Mouse (Mus musculus) spleen, adult 18-20 months (tissue): ENCODE data around the gene Nck1.

Experiments
- DNase-seq, 2 experiments: peaks; one replicate each; pipeline ENCODE4 v3.0.0; 2022; ENCODE audit warnings: mixed read lengths in 2 of 2

Gene Nck1

DNA sequence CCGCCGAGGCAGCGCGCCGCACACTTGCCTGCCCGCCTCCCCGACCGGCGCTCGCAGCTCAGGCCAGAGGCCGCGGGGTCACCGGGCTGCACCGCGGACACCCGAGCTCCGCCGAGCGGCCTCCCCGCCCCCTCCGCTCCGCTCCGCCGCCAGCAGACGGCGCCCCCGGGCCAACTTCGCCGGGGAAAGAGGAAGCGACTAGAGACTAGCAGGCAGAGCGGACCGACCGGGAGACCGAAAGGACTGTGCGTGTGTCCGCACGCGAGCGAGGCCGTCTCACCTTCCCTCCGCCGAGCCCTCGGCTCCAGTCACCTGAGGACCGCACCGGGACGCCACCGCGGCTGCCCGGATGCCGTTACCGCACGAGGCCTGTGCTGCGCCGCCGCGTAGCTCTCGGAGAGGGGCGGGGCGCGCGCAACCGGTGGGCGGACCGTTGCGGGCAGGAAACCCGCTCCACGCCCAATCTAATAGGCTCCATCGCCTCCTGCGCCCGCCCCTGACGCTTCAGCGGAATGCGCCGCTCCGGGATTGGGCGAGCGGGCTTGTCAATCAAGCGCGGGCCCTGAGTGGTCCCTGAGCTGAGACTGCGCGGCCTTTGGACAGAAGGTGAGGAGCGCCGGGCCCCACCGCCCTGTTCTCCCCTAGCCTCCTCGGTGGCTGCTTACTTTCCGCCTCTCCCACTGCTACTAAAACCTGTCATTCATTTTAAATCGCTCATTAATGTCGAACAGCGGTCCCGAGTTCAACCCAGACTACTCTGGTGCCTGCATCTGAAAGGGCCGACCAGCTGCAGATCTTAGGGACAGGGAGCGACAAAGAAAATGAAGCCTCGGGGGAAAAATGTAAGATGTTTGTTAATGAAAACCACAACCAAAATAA lies at the start of gene Nck1:
TSS of gene Nck1 (minus strand) at position 420 of the 879 bp plus-strand sequence.
- peak; percentile 98 for DNase-seq

DNA sequence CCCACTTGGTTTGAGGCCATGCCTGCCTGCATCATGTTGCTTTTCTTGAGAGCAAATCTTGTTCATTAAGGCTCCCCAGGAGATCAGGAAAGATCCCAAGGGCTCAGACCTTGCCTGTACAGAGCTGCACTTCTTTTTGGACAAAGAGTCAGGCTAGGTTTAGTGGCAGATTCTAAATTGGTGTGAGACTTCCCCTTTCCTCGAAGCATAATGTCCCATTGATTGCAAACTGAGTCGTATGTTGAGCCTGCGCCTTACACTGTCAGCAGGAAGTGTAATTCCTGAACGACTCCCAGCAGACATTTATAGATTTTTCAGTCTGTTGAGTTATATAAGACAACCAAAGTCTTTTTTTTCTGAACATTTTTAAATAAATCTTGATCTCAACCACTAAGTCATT lies 44.5 kb upstream of the Nck1 start:
- DNase-seq = no peak

DNA sequence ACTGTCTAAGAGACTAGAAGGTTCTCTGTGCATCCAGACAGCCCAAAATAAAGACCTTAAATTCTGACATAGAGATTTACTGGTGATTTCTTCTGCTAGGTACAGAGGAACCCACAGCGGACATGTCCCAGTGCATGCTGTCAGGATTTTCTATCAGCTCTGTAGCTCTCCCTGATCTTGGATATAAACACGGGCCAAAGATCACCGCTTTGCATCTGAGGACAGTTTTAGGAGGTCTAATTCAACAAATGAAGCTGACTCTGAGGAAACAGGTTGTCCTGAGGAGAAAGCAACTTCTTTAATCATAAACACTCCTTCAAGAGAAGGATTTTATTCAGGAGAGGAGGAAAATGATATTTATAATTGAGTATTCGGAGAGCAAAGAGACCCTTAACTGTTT lies 38.1 kb upstream of the Nck1 start:
- no peak for DNase-seq

DNA sequence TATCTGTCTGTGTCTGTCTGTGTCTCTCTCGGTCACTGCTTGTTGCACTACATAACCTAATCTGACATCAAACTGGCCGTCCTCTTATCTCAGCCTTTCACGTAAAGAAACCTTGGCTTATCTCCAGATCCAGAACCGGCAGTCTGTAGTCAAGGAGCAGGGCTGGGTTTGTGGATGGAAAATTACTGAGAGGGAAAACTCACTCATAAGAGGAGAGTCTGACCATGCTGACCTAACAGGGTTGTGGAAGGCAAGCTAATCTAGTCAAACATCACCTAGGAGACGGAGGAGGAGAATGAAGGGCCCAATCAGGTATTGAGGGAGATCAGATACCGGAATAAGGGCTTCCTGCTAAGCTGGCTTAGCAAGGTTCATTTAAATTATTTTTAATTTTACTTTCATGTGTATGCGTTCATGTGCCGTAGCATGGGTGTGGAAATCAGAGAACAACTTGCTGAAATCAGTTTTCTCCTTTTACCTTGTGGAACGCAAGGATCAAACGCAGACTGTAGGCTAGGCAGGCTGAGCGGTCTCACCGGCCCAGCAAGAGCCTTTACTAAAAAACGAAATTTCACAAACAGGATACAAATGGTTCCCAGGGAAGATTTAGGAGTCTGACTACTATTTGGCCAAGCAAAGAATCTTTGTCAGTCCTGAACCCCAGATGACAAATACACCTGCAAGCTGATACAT lies 37.1 kb upstream of the Nck1 start:
- no peak for DNase-seq

DNA sequence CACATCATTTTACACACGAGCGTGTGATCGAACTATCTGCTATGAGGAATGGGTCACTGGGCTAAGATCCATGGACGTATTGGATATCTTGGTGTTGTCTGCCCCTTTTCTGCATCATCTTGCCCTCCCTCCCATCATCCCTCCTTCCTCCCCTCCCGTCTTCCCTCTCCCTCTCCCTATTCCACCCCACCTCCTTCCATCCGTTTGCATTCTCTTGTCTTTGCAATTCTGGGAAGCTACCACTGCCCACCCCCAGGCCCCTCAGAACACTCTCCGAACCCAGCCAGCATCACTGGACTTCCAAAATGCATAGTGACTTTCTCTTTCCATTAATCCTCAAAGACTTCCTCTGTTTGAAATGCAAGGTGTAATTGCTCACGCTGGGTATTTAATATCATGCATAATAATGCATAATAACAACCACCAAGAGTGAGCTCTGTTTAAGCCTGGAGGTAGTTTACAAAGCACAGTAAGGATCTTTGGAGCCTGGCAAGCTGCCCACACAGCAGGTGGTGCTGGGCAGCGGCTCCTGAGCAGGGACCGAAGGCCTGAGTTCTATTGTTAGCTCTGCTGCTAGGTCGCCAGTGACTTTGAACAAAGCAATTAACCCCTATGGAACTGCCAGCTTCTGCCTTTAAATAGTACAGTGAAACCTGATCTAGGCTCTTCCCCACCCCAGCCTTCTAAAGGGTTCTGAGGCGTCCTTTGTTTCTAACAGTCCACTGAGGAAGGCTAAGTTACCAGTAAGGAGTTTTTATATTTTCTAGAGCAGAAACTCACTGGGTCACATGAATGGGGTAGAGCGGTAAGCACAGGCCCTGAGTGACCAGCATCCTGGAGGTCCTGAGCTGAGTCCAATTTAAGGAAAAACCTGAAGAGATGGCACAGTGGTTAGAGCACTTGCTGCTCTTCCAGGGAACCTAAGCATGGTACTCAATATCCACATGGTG lies 35.9 kb upstream of the Nck1 start:
- no peak for DNase-seq

DNA sequence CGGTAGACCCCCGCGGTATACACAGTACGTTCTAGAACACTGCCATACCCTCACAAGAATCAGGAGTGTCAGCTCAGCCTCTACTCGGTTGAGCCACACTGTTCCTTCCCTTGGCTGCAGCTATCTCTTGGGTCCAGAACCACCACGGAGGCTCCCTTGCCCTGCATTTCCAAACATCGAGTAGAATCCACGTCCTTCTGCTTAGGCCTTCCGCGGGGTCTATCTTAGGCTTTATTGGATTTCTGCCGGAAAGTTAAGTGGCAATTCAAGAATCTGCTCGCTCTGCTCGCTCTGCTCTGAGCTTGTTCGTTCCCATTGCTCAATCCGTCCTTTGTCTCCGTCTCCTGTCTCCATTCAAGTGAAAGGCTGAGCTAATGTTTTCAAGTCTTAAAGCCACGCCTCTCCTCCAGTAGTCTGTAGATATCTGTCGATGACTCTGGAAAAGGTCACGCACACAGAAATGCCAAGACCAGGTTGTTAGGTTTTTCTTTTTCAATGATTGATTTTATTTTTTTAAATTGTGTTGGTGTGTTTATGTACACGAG lies 34.3 kb upstream of the Nck1 start:
- DNase-seq = no peak

DNA sequence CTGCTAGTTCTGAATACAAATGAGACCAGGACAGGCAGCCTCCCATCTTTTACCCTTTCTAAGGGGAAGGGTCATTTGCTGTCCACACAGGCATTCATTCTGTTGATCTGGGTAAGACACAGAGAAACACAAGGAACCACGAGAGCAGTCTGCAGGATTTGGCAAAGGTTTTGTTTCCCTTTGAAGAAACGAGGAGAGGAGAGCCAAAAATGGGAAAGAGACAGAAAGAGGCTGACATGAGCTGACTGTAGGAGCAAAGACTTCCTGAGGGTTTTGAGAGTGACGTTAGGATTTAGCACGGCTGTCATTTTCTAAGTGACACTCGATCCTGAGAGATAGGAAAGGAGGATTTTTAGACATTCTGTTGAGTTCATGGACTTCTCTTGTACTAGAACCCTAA lies 28.0 kb upstream of the Nck1 start:
- DNase-seq = no peak

DNA sequence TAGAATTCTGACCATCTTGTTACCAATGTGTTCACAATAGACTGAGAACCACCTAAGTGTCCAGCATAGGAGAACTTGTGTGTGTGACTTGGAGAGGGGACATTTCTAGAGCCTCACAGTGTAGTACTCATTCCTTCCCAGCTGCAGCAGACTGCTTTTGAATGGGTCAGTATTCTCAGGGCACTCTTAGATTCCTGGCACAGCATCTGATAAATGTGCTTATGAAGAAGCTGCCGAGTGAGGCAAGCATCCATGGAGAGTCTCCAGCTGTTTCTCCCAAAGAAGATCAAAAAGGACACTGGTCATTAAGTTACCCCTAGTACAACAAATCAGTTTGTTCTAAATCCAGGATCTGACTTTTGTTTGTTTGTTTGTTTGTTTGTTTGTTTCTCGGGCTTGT lies 27.4 kb upstream of the Nck1 start:
- no peak for DNase-seq

DNA sequence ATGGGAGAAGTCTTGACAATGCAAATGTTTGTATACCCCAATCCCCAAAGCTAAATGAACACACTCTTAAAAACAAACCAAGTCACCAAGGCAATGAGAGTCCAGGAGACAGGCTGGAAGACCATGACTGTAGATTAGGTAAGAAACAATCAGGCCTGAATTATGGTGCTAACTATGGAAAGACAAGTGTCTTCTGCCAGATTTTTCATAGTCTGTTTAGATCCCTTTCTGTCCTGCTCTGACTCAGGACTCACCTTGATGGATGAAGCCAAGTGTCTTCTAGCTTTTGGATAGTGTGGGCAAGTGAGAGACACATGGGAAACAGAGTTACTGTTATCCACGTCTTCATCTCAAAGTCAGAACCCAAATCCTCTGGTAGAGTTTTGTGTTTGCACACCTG lies 25.6 kb upstream of the Nck1 start:
- no peak for DNase-seq

DNA sequence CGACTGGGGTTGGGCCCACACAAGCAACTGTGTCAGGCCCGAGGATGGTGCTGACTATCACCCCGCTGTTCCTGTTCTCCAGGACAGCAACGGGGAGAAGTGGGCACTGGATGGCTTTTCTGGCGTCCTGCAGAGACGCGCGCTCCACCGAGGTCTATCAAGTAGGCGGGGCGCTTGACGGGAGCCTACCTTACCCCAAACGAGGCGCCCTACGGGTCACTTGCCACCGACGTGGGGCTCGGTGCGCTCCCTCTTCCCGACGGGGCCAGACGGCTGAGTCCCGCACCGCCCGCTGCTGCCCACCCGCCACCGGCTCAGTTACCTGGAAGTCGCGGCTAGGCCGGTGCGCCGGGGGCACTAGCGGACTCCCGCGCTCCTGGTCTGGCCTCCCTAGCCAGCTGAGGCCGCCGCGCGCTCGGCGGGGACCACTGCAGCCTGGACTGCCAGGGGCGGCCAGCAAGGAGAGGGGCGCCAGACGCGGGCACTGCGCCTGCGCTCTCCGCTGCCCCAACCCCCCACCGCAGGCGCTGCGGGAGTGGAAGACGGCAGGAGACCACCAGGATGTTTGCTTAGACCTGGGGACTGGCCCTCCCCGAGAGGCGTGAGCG lies 24.8 kb upstream of the Nck1 start, which contains the start of gene Slc35g2:
TSS of gene Slc35g2 (minus strand) at position 465 of the 608 bp plus-strand sequence.
- DNase-seq = peak in 1 of 2 experiments; percentile 8

DNA sequence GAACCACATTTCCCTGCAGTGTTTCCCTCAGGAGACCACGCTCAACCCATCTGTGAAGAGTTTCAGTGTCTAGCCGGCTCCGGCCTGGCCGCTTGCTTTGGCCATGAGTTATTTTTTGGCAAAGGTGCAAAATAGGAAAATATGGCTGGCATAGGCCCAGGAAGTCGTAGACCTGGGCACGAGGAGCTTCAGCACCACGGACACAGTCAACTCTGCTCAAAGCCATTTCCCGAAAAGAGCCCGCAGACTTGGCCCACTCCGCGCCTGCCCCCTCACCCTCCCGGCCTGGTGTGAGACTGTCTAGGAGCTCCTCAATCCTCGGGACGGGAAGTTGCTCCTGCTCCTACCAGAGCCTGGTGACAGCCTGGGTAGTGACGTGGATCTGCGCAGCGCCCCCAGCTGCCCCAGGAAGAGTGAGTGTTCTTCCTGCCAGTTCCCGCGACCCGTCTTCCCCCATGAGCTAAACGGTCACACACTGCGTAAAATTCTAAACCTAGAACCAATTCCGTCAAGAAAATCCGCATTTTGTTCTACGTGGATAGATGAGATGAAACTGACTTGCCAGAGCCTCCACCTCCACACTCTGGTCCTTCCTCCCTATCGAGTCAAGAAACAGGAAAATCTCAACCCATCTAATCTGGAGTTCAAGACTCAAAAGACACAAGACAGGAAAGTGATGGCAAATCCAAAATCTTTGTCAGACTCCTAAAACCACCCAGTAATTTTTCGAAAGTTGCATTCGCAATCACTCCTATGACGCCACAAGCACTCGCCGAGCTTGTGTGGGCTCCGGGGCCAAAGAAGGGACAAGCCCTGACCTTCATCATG lies 24.1 kb upstream of the Nck1 start:
- DNase-seq = peak in 1 of 2 experiments; percentile 6

DNA sequence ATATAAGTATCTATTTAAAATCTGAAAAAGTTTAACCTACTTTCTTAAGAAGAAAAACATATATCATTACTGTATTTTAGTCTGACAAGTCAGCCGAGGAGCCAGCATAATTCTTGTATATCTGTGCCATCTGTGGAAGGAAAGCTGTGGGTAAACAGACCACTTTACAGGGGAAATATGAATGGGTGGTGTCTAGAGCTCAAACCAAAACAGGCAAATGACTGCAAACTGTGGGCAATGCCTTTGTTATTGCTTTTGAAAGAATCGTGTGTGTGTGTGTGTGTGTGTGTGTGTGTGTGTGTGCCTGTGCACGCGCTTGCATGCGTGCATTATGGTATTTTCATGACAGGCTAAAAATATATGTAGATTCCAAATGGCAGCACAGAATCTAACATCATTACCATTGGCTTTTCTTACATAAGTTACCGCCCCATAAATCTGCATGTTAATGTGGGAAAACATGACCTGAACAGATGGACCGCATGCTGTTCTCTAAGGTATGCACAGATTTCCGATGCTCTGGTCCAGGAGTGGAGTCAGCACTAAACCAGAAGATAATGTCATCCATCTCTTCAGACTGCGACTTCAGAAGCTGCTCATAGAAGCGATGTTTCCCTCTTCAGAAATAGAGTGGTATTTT lies 14.4 kb upstream of the Nck1 start:
- no peak for DNase-seq

DNA sequence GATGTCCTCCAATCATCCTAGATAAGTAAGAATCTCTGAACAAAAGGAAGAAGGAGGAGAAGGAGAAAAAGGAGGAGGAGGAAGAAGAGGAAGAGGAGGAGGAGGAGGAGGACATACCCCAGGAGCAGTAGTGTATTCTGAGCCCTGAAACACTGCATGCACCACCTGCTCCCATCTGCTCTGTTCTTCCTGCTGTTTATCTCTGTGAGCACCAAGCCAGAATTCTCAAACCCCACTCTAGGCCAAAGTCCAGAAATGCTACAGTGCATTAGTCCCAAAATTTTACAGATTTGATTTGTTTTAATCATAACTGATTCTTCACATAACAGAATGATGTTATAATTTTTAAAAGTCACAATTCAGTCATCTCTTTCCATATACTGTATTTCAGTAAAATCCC lies 13.1 kb upstream of the Nck1 start:
- DNase-seq = no peak

DNA sequence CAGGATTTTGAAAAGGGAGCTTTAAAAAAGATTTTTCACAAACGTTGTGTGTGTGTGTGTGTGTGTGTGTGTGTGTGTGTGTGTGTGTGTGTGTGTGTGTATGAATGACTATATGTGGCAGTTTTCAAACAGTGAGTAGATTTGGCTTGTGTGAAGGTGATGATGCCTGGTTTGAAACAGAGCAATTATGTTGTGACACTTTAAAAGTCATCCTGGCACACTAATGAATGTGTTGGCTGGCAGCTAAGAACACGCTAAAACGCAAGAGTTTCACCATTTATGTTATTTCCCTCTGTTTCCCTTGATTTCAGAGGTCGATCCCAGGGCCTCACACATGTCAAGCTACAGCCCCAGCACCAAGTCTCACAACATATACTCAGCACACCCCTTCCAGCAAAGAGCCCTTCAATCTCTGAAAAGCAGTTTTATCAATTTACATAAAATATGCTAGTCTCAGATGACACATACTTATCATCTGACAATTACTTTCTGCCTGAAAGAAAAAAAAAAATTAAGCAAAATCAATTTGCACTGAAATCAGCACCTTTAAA lies 12.2 kb upstream of the Nck1 start:
- no peak for DNase-seq

DNA sequence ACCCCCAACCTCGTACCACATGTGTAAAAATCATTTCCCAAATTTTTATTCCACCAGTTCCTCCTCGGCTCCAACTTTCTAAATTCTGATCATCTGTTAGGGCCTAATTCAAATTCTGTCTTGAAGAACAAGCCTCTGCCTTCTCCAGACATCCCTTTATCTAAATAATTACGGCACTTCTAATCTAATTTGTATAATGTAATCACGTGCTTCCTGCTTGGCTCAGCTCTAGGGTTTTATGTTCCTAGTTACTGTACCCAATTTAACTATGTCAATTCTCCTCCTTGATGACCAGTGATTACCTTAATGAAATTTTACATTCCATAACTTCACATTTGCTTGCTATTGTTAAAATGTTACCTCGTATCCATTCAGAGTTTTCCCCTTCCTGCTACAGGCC lies 9.8 kb upstream of the Nck1 start:
- DNase-seq = no peak

DNA sequence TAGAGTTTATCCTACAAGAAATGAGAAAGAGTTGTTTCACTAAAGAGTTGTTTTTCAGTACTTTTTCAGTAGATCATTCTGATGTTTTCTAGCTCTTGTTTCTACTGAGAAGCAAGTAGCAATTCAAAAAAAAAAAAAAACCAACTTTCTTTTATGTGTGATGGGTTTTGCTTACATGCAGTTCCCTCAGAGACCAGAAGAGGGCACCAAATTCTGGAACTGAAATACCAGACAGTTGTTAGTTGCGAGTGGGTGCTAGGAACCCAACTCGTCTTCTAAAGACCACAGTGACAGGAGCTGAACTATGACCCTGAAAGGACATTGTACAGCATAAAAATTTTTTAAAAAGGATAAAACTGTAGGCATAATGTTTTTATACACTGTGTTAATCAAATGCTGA lies 2.4 kb upstream of the Nck1 start:
- DNase-seq = peak in 1 of 2 experiments; percentile 31

DNA sequence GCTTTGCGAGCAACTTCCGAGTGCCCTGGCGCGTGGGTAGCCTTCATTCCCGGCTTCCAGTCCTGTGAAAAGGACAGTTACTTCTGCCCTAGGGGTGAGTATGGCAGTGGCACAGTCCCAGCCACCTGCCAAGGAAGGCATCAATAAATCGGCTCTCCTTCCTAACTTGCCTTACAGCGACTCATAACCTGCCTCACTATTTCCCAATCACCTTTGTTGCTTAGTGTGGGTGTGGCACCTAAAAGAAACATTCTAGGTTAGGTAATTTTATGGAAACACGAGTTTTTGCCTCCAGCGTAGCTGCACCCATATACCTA lies 618 bp upstream of the Nck1 start:
- DNase-seq = no peak

DNA sequence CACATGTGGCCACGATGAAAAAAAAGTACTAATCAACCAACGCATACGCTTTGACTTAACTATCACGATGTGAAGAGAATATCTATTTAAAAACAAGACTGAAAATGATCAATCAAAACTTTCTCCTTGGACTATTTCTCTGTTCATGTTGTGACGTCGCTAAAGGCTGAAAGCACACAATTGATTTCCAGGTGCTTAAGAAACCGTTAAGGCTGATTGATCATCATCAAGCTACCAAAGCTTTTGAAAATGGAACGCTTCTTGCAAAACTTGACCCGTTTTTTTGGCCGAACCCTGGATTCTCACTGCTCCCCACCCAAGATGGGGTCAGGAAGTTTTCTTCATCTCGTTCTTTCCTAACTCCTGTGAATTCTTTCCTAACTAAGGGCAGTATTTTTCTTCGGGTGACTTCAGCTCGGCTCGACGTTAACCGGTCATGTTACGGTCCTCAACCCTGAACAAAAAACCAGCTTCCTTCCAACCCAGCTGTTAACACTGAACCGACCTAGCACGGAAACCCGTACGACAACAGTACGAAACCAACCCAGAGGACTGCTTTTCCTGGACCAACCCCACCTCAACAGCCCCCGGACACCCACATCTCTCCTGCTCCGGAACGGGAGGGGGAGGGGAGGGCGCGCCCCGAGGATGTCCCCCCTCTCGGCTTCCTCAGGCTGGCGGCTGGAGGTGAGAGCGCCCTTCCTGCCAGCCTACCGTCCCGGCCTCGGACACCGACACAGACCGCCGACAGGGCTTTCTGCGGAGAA lies 803 bp downstream of the Nck1 start:
- DNase-seq = no peak

DNA sequence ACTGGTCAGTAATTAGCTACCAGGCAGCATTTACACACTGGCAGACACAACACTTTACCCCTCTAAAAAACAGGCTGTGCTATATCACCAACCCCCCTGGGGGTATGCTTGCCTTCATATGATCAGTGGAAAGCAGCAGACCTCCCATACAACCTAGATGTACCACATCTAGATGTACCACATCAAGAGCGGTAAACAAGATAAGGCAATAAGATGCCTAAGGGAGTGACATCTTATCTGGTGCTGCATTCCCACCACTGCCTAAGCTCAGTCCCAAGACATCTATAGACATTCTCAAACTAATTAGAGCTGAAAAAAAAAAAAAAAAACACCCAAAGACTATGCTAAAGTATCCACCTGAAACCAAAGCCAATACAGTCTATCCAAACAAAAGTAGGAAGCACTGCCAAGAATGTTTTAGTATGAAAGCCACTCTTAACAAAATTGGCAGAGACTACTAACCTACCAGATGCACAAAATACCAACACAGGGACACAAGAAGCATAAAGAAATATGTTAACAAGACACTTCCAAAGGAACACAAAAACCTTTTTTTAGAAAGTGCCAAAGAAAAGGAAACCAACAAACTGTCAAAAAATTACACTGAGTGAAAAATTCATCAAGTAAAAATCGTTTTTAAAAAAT lies 10.2 kb downstream of the Nck1 start:
- DNase-seq = no peak
